Mouse (Mus musculus) MEL (cell line): ENCODE results near the gene Ipo7. TPM values are rescaled to one million over a fixed set of nuclear protein-coding genes. Genes with fewer than 3 reads are reported as not detected.

Source experiments
- DNase-seq: peaks from one replicate; pipeline ENCODE4 v3.0.0; 2011; ENCODE audit warnings: low read depth, low spot score
- H3K27ac ChIP-seq: 2 replicates; pipeline ENCODE4 v1.5.1; 2012; ENCODE audit warnings: low read depth, mild to moderate bottlenecking, control low read depth, low read length, moderate library complexity; ENCODE audit not compliant: control insufficient read depth
- H3K27me3 ChIP-seq, 2 experiments: fragments of 150-350 bp in 1 of 2; sonication (generic) in 1 of 2; 2 replicates each; pipeline ENCODE4 v1.6.1; 2012; ENCODE audit warnings: low read length in 2 of 2, mild to moderate bottlenecking in 2 of 2, improper control_type of control experiment in 1 of 2, moderate library complexity in 1 of 2; ENCODE audit not compliant: insufficient read depth in 2 of 2, control insufficient read depth in 1 of 2
- H3K36me3 ChIP-seq, 2 experiments: 2 replicates each; pipeline ENCODE4 v1.6.1; 2012 to 2014; ENCODE audit warnings: low read length in 2 of 2, improper control_type of control experiment in 1 of 2, inconsistent platforms in 1 of 2, mild to moderate bottlenecking in 1 of 2; ENCODE audit not compliant: insufficient read depth in 2 of 2, control insufficient read depth in 1 of 2
- H3K4me1 ChIP-seq, 2 experiments: fragments of 150-350 bp in 1 of 2; sonication (generic) in 1 of 2; 2 replicates each; pipeline ENCODE4 v1.6.1; 2012; ENCODE audit warnings: low read length in 2 of 2, improper control_type of control experiment in 1 of 2, mild to moderate bottlenecking in 1 of 2; ENCODE audit not compliant: insufficient read depth in 2 of 2, control insufficient read depth in 1 of 2
- H3K4me3 ChIP-seq, 2 experiments: fragments of 150-350 bp in 1 of 2; sonication (generic) in 1 of 2; 2 replicates each; pipeline ENCODE4 v1.5.1; 2012; ENCODE audit warnings: low read depth in 2 of 2, low read length in 2 of 2, mild to moderate bottlenecking in 2 of 2, moderate library complexity in 2 of 2, control low read depth in 1 of 2, improper control_type of control experiment in 1 of 2; ENCODE audit not compliant: control insufficient read depth in 1 of 2, insufficient read depth in 1 of 2
- H3K79me2 ChIP-seq: 2 replicates; pipeline ENCODE4 v1.6.1; 2012; ENCODE audit warnings: mild to moderate bottlenecking, low read length, moderate library complexity; ENCODE audit not compliant: control insufficient read depth, poor library complexity, insufficient read depth
- H3K9ac ChIP-seq: 2 replicates; pipeline ENCODE4 v1.6.1; 2012; ENCODE audit warnings: low read depth, mild to moderate bottlenecking, control low read depth, low read length, moderate library complexity; ENCODE audit not compliant: control insufficient read depth, poor library complexity, severe bottlenecking
- H3K9me3 ChIP-seq: fragments of 150-350 bp; sonication (generic); replicated peaks from 2 replicates; pipeline ENCODE4 v1.6.1; 2012; ENCODE audit warnings: mild to moderate bottlenecking, low read length, improper control_type of control experiment, moderate library complexity; ENCODE audit not compliant: insufficient read depth
- CHD1 ChIP-seq: IDR thresholded peaks from 2 replicates; pipeline ENCODE4 v1.6.1; 2012; ENCODE audit warnings: low read depth, mild to moderate bottlenecking, inconsistent platforms, low read length, improper control_type of control experiment
- CTCF ChIP-seq, 3 experiments: IDR thresholded peaks in 2 of 3; conservative IDR thresholded peaks in 1 of 3; 2 replicates each; pipeline ENCODE4 v1.5.1; 2011 to 2012; ENCODE audit warnings: low read length in 3 of 3, low read depth in 2 of 3, mild to moderate bottlenecking in 2 of 3, improper control_type of control experiment in 1 of 3, inconsistent platforms in 1 of 3, mixed read lengths in 1 of 3, moderate library complexity in 1 of 3; ENCODE audit not compliant: control insufficient read depth in 1 of 3, insufficient read depth in 1 of 3, poor library complexity in 1 of 3, severe bottlenecking in 1 of 3
- ETS1 ChIP-seq: IDR thresholded peaks from 2 replicates; pipeline ENCODE4 v1.6.1; 2012; ENCODE audit warnings: low read depth, mild to moderate bottlenecking, inconsistent platforms, low read length, improper control_type of control experiment, moderate library complexity
- GATA1 ChIP-seq: IDR thresholded peaks from 2 replicates; pipeline ENCODE4 v1.6.1; 2011; ENCODE audit warnings: low read depth, low read length, improper control_type of control experiment
- HCFC1 ChIP-seq: IDR thresholded peaks from 2 replicates; pipeline ENCODE4 v1.6.1; 2012; ENCODE audit warnings: low read depth, mild to moderate bottlenecking, inconsistent platforms, low read length, improper control_type of control experiment, moderate library complexity
- MAZ ChIP-seq: IDR thresholded peaks from 2 replicates; pipeline ENCODE4 v1.6.1; 2012; ENCODE audit warnings: low read depth, mild to moderate bottlenecking, inconsistent platforms, low read length, improper control_type of control experiment
- MXI1 ChIP-seq: IDR thresholded peaks from 2 replicates; pipeline ENCODE4 v1.6.1; 2011; ENCODE audit warnings: mild to moderate bottlenecking, low read depth, low read length, improper control_type of control experiment
- MYB ChIP-seq: IDR thresholded peaks from 2 replicates; pipeline ENCODE4 v1.6.1; 2011; ENCODE audit warnings: mild to moderate bottlenecking, low read depth, low read length, improper control_type of control experiment
- MYC ChIP-seq: IDR thresholded peaks from 2 replicates; pipeline ENCODE4 v1.6.1; 2011; ENCODE audit warnings: low read depth, mild to moderate bottlenecking, low read length, improper control_type of control experiment, moderate library complexity
- NELFE ChIP-seq: IDR thresholded peaks from 2 replicates; pipeline ENCODE4 v1.6.1; 2011; ENCODE audit warnings: low read depth, low read length, improper control_type of control experiment
- NRF1 ChIP-seq: IDR thresholded peaks from 2 replicates; pipeline ENCODE4 v1.6.1; 2014; ENCODE audit warnings: low read depth, mild to moderate bottlenecking, inconsistent platforms, low read length, improper control_type of control experiment, moderate library complexity; ENCODE audit not compliant: poor library complexity, insufficient read depth, severe bottlenecking
- POLR2A ChIP-seq, 2 experiments: IDR thresholded peaks; 2 replicates each; pipeline ENCODE4 v1.6.1; 2011 to 2012; ENCODE audit warnings: low read length in 2 of 2, mild to moderate bottlenecking in 2 of 2, control low read depth in 1 of 2, improper control_type of control experiment in 1 of 2, low read depth in 1 of 2, moderate library complexity in 1 of 2; ENCODE audit not compliant: control insufficient read depth in 1 of 2, insufficient read depth in 1 of 2, poor library complexity in 1 of 2
- POLR2AphosphoS2 ChIP-seq: IDR thresholded peaks from 2 replicates; pipeline ENCODE4 v1.6.1; 2011; ENCODE audit warnings: low read length, improper control_type of control experiment
- RAD21 ChIP-seq: IDR thresholded peaks from 2 replicates; pipeline ENCODE4 v1.6.1; 2011; ENCODE audit warnings: mild to moderate bottlenecking, low read depth, low read length, improper control_type of control experiment
- RCOR1 ChIP-seq: IDR thresholded peaks from 2 replicates; pipeline ENCODE4 v1.6.1; 2012; ENCODE audit warnings: low read depth, mild to moderate bottlenecking, inconsistent platforms, low read length, improper control_type of control experiment
- SIN3A ChIP-seq: IDR thresholded peaks from 2 replicates; pipeline ENCODE4 v1.6.1; 2012; ENCODE audit warnings: low read length, improper control_type of control experiment, inconsistent platforms
- SMC3 ChIP-seq: IDR thresholded peaks from 2 replicates; pipeline ENCODE4 v1.6.1; 2011; ENCODE audit warnings: low read depth, low read length, improper control_type of control experiment
- TBP ChIP-seq: IDR thresholded peaks from 2 replicates; pipeline ENCODE4 v1.8.0; 2011; ENCODE audit warnings: low read depth, low read length, improper control_type of control experiment
- TCF12 ChIP-seq: IDR thresholded peaks from 2 replicates; pipeline ENCODE4 v1.6.1; 2014; ENCODE audit warnings: low read depth, mild to moderate bottlenecking, inconsistent platforms, low read length, improper control_type of control experiment, moderate library complexity
- USF1 ChIP-seq: IDR thresholded peaks from 2 replicates; pipeline ENCODE4 v1.6.1; 2014; ENCODE audit warnings: low read depth, mild to moderate bottlenecking, inconsistent platforms, low read length, improper control_type of control experiment, moderate library complexity
- ZNF384 ChIP-seq: IDR thresholded peaks from 2 replicates; pipeline ENCODE4 v1.6.1; 2012; ENCODE audit warnings: low read depth, mild to moderate bottlenecking, inconsistent platforms, low read length, improper control_type of control experiment
- polyA plus RNA-seq, 2 experiments: library from polyadenylated mRNA; stranded (reverse) in 1 of 2; unstranded in 1 of 2; fragments of >175 nt in 1 of 2; fragments of >200 nt in 1 of 2; gene quantifications; 2 replicates each; pipeline versions ENCODE4 v1.2.1 to v1.2.4; 2012; ENCODE audit warnings: low replicate concordance in 2 of 2, low read depth in 1 of 2; ENCODE audit not compliant: insufficient read length in 2 of 2, insufficient read depth in 1 of 2, missing spikeins in 1 of 2
- total RNA-seq: library from RNA; depleted of rRNA; stranded (reverse); fragments of 300-350 nt; gene quantifications from 2 replicates; pipeline ENCODE4 v1.2.3, GENCODE M21; 2012

Gene Ipo7
- total and polyA plus RNA-seq, 3 experiments = 111 to 172 (median 145) TPM

DNA sequence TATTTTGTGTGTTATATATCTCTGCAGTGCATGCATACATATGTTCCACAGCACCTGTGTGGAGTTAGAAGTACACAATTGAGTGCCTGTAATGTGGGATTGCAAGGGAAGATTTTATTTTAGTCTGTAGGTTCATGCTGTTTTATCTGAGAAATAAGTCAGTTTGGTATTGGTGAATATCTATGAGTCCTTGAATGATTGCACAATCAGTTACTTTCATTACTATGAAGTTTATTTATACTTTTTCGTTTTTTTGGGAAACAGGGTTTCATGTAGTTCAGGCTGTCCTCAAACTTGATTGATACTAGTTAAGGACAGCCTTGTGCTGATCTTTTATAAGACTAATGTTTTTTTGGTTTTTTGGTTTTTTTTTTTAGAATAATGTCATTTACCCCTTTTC lies 5.5 kb downstream of the Ipo7 start:
- Histone ChIP-seq H3K4me1 (peaks cover 7 to 12% of the 10 kb centered on the region in 2 experiments), H3K36me3 (peaks cover 58 to 67% of the 10 kb centered on the region in 2 experiments), H3K27me3 (no peaks in the 10 kb centered on the region), H3K79me2 (peaks cover 85% of the 10 kb centered on the region), H3K9me3 (no peaks in the 10 kb centered on the region), H3K4me3 (no peak overlapping the region)
- TF ChIP-seq USF1 = no peak
- no peak for TF ChIP-seq NRF1
- TF ChIP-seq ZNF384 = no peak
- TF ChIP-seq, all 39 proteins: peak for 0
- H3K9ac ChIP-seq = no peak overlapping the region
- no peak overlapping the region for H3K27ac ChIP-seq
- DNase-seq = no peak

DNA sequence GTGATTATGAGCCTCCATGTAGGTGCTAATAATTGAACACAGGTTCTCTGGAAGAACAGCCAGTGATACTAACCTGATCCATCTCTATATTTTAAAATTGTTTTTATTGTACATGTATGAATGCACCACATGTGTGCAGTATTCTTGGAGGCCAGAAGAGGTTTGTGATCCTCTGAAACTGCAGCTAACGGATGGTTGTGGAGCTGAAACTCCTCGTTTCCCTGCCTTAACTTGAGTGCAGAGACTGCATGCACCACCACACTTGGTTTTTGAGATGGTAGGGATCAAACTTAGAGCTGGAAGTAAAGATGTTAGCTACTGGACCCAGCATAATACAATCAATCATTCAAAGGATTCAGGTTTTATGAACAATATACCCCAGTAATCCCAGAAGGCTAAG lies 8.5 kb downstream of the Ipo7 start:
- no peak overlapping the region for H3K9ac ChIP-seq
- TF ChIP-seq SIN3A (no peak), SMC3 (no peak), CHD1 (0 out of 2 replicates have a peak, but pooled peaks have one; percentile 56), POLR2AphosphoS2 (0 out of 2 replicates have a peak, but pooled peaks have one; percentile 3)
- TF ChIP-seq, all 39 proteins: peak for 2
- Histone ChIP-seq H3K27me3 (no peaks in the 10 kb centered on the region), H3K9me3 (no peaks in the 10 kb centered on the region), H3K36me3 (peaks cover 65 to 70% of the 10 kb centered on the region in 2 experiments), H3K4me1 (peaks cover 9 to 11% of the 10 kb centered on the region in 2 experiments), H3K27ac (no peak overlapping the region), H3K79me2 (peaks cover 81% of the 10 kb centered on the region), H3K4me3 (no peak overlapping the region)
- DNase-seq = no peak

DNA sequence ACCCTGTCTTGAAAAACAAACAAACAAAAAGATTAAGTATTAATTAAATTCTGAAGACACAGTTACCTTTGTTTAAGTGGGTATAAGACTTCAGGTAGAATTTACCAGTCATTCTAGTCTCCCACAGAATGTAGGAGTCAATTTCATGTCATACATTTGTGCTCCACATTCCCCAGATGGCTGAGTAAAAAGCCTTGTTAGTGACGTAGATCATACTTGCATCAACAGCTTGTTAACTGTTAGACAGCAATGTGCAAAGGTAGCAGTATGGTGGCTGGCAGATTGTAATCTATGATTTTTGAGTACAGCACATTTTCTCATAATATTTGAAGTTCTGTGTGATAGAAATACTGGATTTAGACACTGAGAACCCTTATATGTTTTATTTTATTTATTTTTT lies 10.8 kb downstream of the Ipo7 start:
- Histone ChIP-seq H3K27ac (no peak overlapping the region), H3K9me3 (no peaks in the 10 kb centered on the region), H3K4me3 (no peak overlapping the region), H3K9ac (no peak overlapping the region), H3K36me3 (peaks cover 47 to 81% of the 10 kb centered on the region in 2 experiments), H3K4me1 (peaks cover 6 to 9% of the 10 kb centered on the region in 2 experiments), H3K27me3 (no peaks in the 10 kb centered on the region), H3K79me2 (peaks cover 71% of the 10 kb centered on the region)
- no peak for DNase-seq
- TF ChIP-seq GATA1 = no peak

DNA sequence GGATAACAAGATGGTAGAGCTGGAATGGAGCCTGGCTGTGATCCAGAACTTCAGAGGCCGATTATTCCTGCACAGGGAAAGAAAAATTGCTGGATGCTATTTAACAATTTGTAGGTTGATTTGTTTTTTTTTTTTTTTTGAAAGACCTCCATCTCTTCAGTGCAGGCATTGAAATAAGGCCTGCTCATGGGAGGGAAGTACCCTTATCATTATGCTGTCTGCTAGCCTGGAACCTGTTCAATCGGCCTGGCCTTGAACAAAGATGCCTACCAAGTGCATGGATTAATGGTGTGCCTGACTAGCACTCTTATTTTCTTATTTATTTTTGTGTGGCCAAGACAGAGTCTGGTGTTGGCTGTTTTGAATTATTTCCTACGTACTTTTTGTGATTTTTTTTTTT lies 12.3 kb downstream of the Ipo7 start:
- Histone ChIP-seq H3K36me3 (peaks cover 44 to 82% of the 10 kb centered on the region in 2 experiments), H3K9me3 (no peaks in the 10 kb centered on the region), H3K4me3 (no peak overlapping the region), H3K9ac (no peak overlapping the region), H3K4me1 (peaks cover 2 to 9% of the 10 kb centered on the region in 2 experiments; a peak in 3 of 4 replicates), H3K27me3 (no peaks in the 10 kb centered on the region), H3K27ac (no peak overlapping the region), H3K79me2 (peaks cover 63% of the 10 kb centered on the region)
- DNase-seq = peak; percentile 51
- TF ChIP-seq NELFE = no peak
- no peak for TF ChIP-seq SMC3
- no peak for TF ChIP-seq NRF1
- no peak for TF ChIP-seq MYC
- TF ChIP-seq MYB = no peak
- TF ChIP-seq POLR2A (IDR thresholded peaks at IDR 0.05; ENCODE audit: control insufficient read depth in 1 of 2, insufficient read depth in 1 of 2, low read depth in 1 of 2, low read length in 2 of 2, poor library complexity in 1 of 2) = peak in 1 of 2 experiments; percentile 25; a peak in 1 of 4 replicates
- no peak for TF ChIP-seq MXI1
- no peak for TF ChIP-seq MAZ
- peak; percentile 34; the same call in 1 of the 2 replicates for TF ChIP-seq SIN3A
- no peak for TF ChIP-seq RAD21
- no peak for TF ChIP-seq ETS1
- no peak for TF ChIP-seq CTCF (IDR thresholded peaks at IDR 0.05 in 2 of 3, conservative IDR thresholded peaks at IDR 0.05 in 1 of 3; ENCODE audit: control insufficient read depth in 1 of 3, insufficient read depth in 1 of 3, low read depth in 2 of 3, low read length in 3 of 3, poor library complexity in 1 of 3, severe bottlenecking in 1 of 3)
- no peak for TF ChIP-seq TBP
- TF ChIP-seq POLR2AphosphoS2 = no peak
- TF ChIP-seq RCOR1 = no peak
- TF ChIP-seq ZNF384 = peak; percentile 82
- no peak for TF ChIP-seq TCF12
- TF ChIP-seq HCFC1 = no peak
